Mouse (Mus musculus): ENCODE results near the gene Tnr.

DNA sequence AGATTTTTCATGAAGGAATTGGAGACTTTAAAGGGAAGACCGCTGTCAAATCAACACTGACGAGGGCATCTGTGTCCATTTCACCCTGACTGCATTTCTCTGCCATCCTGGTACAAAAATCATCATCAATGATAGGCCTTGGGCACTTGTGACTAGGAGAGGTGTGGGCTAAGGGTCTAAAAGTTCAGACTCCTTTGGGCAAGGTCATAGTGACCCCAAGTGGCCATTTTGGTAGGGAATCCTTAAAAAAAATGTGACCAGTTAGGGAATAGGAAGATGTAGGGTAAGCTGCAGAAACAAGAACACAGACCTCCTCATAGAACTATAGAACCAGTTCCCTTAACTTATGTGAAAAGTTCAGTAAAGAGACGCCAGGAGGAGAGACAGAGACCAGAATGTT is 355.1 kb downstream of the Tnr start:
- TF ChIP-seq POLR2AphosphoS5 (IDR thresholded peaks at IDR 0.05; ENCODE audit: borderline replicate concordance, low read depth, low read length) = no peak
- TF ChIP-seq TBP (IDR thresholded peaks at IDR 0.05; ENCODE audit: low read depth, low read length) = no peak
- TF ChIP-seq CHD2 (IDR thresholded peaks at IDR 0.05; ENCODE audit: low read length) = no peak
- TF ChIP-seq MAFK (IDR thresholded peaks at IDR 0.05; ENCODE audit: borderline replicate concordance, low read depth, low read length) = no peak
- TF ChIP-seq CTCF (IDR thresholded peaks at IDR 0.05 in 2 of 3, conservative IDR thresholded peaks at IDR 0.05 in 1 of 3; ENCODE audit: control insufficient read depth in 1 of 3, insufficient read depth in 1 of 3, low read depth in 2 of 3, low read length in 3 of 3, poor library complexity in 1 of 3, severe bottlenecking in 1 of 3) = no peak
- TF ChIP-seq POLR2A (IDR thresholded peaks at IDR 0.05; ENCODE audit: control insufficient read depth in 1 of 2, insufficient read depth in 1 of 2, low read depth in 1 of 2, low read length in 2 of 2, poor library complexity in 1 of 2) = no peak
- no peak for TF ChIP-seq TAL1 (IDR thresholded peaks at IDR 0.05; ENCODE audit: low read length)
- no peak for TF ChIP-seq GATA1 (IDR thresholded peaks at IDR 0.05; ENCODE audit: low read depth, low read length)
- TF ChIP-seq MYB (IDR thresholded peaks at IDR 0.05; ENCODE audit: low read depth, low read length) = no peak
- TF ChIP-seq USF1 (IDR thresholded peaks at IDR 0.05; ENCODE audit: low read depth, low read length) = no peak
- no peak for TF ChIP-seq CHD1 (IDR thresholded peaks at IDR 0.05; ENCODE audit: low read depth, low read length)
- no peak for TF ChIP-seq BHLHE40 (IDR thresholded peaks at IDR 0.05; ENCODE audit: borderline replicate concordance, low read depth, low read length)
- no peak for TF ChIP-seq KAT2A (conservative IDR thresholded peaks at IDR 0.05; ENCODE audit: low read depth, low read length)
- no peak for TF ChIP-seq TCF12 (IDR thresholded peaks at IDR 0.05; ENCODE audit: low read depth, low read length)
